Mouse (Mus musculus) T-helper 17 cell (primary cell): ENCODE data around the gene Selenon.

Experiments
- in situ Hi-C, 2 experiments: fragments of 300-600 bp; cut with MboI, MseI; formaldehyde crosslinking; loops; 1 replicate in 1 of 2; 2 replicates in 1 of 2; pipeline ENCODE4 v1.15.1; 2025; ENCODE audit warnings: high pct_unique_total_duplicates in 2 of 2

The Selenon gene

DNA sequence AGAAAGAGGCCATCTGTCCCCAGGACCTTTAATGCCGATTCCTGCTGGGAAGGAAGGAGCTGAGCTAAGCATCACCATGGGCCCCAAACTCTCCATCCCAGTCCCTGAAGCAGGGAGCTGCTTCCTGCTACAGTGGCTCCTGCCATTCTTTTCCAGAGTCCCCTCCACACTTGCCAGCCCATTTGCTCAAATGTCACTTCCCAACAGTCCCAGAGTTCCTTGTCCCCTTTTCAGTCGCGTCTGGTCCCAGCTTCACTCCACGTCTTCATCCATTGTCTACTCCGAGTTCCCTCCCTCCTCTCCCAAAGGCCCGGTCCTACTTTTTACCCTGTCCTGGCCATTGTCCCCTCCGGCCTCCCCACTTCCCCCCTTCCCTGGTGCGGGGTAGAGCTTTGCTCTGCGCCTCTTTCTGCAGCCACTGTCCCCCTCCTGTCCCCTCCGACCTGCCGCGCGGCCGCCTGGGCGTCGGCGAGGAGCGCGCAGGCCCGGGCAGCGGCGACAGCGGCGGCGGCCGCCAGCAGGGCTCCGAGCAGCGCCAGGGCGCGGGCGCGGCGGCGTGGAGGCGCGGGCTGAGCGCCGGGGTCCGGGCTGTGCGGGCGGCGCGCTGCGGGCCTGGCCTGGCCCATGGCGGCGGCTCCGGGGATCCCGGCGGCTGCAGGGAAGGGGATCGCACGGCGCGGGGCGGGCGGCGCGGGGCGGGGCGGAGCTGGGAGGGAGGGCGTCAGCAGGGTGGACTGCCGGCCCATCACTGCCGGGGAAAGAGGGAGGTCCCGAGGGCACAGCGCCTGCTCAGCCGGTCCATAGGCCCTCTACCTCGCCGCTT is at the start of gene Selenon:
Gene Selenon, minus strand, starts transcription at position 673 of the 823 bp plus-strand sequence.
- in situ Hi-C loops = no loop called here

GRCm38 (mm10) chr4:134601404-134601803 is 49.4 kb upstream of the Selenon start:
- in situ Hi-C loops = no loop called here

DNA sequence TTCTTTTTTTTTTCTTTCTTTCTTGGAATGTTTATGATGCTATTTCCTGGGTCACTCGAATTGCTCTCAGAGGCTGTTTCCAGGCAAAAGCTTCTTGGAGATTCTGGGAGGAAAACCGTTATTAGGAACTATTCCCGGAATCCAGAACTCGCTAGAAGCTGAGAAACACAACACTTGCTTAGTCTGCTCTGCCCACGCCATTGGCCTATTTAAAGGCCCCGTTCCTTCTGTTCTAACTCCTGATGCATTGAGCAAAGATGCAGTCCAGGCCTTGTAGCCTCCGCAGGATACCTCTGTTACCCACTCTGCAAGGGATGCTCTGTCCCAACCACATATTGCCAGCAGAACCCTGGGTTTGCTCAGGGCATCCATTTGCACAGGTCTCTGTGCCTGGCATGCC is 48.8 kb upstream of the Selenon start:
- in situ Hi-C loops = no loop called here

- in situ Hi-C loops = no loop called here
These were observed 48.1 kb upstream of the Selenon start for GRCm38 (mm10) chr4:134600060-134600459.

DNA sequence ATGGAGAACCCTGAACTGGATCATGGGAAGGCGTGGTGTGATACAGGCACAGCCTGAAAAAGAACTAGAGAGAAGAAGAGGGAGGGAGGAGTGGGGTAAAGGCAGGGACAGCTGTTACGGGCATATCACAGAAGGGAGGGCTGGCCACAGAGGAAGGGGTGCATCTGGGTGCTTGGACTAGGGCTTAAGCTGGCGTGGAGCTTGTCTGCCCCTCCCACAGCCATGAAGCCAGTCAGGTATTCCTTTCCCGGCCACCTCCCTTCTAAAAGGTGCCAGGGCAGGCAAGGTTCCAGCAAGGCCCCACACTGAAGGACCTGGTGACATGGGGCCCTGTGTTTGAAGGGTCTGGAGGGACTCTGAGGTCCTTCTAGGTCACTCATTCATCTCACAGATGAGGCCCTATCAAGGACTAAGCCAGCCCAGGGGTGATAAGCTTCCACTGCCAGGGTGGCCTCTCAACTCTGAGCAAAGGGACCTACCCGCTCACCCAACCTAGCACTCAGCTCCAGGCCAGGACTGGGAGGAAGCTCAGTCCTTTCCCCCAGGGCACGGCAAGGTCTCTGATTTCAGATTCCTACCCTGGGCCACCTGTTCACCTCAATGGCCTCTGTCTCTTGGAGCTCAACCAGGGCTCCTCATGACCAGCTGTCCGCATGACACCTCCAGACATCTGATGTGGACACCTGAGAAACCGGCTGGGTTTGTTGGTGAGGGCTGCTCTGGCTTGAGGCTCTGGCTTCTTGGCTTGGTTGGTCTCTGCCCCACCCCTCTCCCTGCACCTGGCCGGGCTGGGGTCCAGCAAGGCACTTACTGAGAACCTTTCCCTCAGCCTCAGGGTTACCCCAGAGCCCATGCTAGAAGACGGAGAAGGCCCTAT is 45.1 kb upstream of the Selenon start:
- in situ Hi-C loops = no loop called here

GRCm38 (mm10) chr4:134594731-134595439 is 42.9 kb upstream of the Selenon start:
- in situ Hi-C loops = no loop called here

DNA sequence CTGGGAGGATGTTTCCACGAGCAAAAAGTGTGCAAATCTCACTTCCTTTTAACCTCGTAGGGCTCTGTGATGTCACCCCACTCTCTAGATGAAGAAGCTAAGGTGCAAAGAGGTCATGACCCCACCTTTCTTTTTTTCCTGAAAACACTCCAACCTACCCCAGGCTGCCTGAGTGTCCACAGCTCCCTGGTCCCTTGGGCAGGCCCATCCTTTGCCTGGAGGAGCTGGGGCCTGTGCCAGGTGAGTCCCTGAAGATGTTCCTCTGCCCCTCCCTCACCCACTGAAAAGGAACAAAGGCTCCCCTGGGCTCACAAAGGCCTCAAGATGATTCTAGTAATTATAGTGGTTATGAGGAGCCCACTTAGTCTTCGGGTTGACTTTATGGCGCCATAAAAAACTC is 40.5 kb upstream of the Selenon start:
- in situ Hi-C loops = no loop called here

DNA sequence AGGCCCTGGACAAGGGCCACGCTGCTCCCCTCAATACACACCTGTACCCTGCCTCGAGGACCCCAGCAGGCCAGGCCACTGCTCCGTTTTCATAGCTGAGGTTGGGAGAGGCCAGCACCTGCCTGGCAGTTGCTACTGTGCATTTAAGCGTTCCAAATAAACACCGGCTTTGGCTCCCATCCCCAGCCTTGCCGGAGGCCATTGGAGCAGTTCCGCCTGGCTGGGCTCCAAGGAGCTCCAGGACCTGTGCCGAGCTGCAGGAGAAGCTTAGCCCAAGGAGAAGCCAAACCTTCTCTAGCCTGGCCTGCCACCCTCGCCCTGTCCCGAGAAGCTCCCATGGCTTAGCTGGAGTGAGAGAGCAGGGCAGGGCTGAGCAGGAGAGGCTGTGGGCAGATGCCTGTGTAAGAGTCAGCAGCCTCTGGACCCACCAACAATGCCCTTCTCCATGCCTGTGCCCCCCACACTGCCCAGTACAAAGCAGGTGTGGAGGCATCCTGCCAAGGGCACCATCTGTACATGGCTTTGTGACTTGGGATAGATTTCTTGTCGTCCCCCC is 39.6 kb upstream of the Selenon start:
- in situ Hi-C loops = no loop called here

- in situ Hi-C loops = no loop called here
These were observed 38.4 kb upstream of the Selenon start for GRCm38 (mm10) chr4:134590227-134590926.

- in situ Hi-C loops = no loop called here
These were observed 37.8 kb upstream of the Selenon start for GRCm38 (mm10) chr4:134589786-134590185.

DNA sequence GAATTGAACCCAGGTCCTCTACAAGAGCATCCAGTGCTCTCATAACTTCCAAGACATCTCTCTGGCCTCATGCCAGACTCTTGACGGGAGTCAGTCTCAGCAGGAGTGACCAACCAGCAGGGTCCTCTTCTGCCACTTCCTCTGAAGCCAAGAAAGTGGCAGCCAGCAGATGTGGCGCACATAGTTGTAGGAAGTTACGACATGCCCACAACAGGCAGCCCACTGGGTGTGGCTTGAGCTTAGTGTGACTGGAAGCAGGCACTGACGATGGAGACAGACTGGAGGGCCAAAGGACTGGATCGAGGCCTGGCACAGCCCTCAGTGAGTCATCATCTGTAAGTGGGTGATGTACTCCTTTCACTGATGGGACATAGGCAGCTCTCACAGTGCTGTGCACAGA is 37.0 kb upstream of the Selenon start:
- in situ Hi-C loops = no loop called here

DNA sequence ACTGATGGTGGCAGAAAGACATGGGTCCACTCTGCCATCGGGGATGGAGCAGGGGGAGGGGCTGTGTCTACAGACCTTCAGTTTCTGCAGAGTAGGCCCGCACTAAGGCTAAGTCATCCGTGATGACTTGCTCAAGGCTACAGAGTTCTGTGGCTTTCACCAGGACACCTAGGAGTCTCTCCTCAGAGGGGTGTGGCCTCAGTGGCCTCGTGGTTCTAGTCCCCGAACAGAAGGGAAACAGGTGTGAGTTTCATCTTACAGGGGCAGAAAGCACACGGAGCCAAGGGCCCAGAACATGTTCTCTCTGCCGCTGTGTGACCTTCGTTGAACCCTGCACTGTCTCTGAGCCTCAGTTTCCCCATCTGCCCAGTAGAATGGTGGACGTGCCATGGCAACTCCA is 36.3 kb upstream of the Selenon start:
- in situ Hi-C loops = no loop called here

DNA sequence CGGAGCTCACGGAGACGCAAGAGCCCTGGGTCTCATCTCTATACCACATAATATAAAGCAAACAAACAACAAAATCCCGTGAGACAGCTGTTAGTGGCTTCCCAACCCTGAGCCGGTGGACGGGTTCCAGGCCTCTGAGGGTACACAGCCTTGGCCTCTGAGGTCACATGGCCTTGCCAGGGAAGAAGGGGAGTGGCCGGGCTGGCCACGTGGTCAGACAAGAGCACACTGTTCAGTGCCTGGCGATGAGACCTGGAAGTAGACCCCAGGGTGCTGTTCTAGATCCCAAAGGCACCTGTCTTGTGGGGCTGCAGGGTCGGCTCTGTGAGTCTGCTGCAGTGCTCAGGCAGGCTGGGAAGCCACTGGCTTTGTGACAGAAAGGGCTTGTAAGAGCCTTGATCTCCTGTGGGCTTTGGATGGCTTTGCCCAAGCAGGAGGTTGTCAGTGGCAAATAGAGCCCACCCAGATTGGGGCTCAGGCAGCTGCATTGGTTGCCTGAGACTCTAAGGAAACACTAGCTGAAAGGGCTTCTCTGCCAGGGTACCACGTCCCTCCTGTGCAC is 35.8 kb upstream of the Selenon start:
- in situ Hi-C loops = no loop called here

DNA sequence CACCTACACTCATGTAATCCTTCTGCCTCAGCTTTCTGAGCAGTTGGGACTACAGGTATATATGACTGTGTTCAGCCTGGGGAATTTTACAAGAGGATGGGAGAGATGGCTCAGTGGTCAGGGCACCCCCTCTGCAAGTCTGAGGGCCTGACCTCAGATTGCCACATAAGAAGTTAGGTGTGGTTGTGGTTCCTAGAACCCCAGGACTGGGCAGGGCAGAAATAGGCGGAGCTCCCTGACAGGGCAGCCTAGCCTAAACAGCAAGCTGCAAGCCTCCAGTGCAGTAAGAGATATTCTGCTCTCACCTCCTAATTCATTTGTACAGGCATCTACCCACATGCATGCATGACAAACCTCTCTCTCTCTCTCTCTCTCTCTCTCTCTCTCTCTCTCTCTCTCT is 34.7 kb upstream of the Selenon start:
- in situ Hi-C loops = no loop called here

- in situ Hi-C loops = no loop called here
These were observed 34.2 kb upstream of the Selenon start for GRCm38 (mm10) chr4:134586126-134586525.

DNA sequence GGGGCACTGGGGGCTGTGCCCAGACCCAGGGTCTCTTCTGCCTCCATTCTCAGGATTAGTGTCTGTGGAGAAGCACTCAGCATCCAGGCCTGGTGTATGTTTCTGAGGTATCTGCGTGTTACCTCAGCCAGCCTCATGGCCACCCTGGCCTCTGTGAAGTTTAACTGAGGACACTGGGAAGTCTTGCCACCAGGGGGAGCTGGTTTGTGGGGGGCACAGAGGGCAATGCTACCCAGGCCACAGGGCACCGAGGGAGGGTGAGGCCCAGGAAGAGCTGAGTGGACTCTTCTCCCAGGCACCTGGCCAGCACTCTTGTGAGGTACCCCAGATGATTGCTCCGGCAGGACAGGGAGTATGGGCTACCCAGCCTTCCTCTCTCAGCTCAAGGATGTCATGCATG is 31.5 kb upstream of the Selenon start:
- in situ Hi-C loops = no loop called here

GRCm38 (mm10) chr4:134581365-134581764 is 29.4 kb upstream of the Selenon start:
- in situ Hi-C loops = no loop called here

GRCm38 (mm10) chr4:134580351-134581148 is 28.6 kb upstream of the Selenon start:
- in situ Hi-C loops = no loop called here

DNA sequence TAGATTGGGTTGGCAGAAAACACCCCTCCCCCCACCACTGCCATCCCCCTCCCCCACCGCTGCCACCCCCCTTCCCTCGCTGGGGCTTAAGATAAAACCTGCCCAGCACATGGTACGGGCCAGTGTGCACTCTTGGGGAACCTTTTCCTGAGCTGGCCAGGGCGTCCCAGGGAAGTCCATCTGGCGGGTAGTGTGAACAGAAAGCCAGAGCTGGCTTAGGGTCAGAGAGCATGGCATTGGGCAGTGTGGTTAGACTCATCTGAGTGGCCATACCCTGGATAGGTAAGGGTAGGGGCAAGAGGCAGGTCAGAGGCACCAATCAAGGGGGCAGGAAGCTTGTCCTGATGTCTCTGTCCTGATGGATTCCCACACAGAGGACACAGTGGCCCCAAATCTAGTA is 27.7 kb upstream of the Selenon start:
- in situ Hi-C loops = no loop called here

GRCm38 (mm10) chr4:134579212-134579611 is 27.2 kb upstream of the Selenon start:
- in situ Hi-C loops = no loop called here
